ENCODE assay signal across 29 mouse cellular contexts in genomic region chr12:41868317-41868716, GRCm38 (mm10).
DNase-seq lines count a peak whose midpoint lies in the region; ATAC-seq and TF ChIP-seq lines count a peak whose summit lies in the region.
"Had no signal": no experiment of that assay in that cellular context is flagged by ENCODE, and none has a peak within 500 bp of the region (broad histone marks: within the 10 kb centered on the region; RNA-seq: fewer than 3 reads in every experiment).

No protein-coding gene starts in this region.

- intact Hi-C loops in heart, postnatal 10 days (cut with DNase I): no loop called here

- peak; percentile 52; the same call in 1 of the 2 replicates for ATAC-seq in cerebellum, adult (ENCODE audit: insufficient number of reproducible peaks, low FRiP score, low TSS enrichment)
- peak; percentile 22; the same call in 1 of the 2 replicates for ATAC-seq in heart, embryonic 12.5 days (ENCODE audit: insufficient number of reproducible peaks, low FRiP score)
- peak; percentile 23; the same call in 1 of the 2 replicates for ATAC-seq in midbrain, postnatal 0 days (ENCODE audit: low FRiP score)
- no peak for ATAC-seq in midbrain, embryonic 15.5 days (replicated peaks)
- ATAC-seq: liver, embryonic 12.5 days; liver, postnatal 0 days had no signal

- no peak for TF ChIP-seq CTCF in midbrain, postnatal 0 days (IDR thresholded peaks at IDR 0.05)

- H3K4me1 ChIP-seq in heart, embryonic 12.5 days (replicated peaks): no peaks in the 10 kb centered on the region
- no peaks in the 10 kb centered on the region for H3K4me1 ChIP-seq in midbrain, postnatal 0 days (ENCODE audit: insufficient read depth, low read length)
- H3K4me1 ChIP-seq in midbrain, embryonic 15.5 days: no peaks in the 10 kb centered on the region
- H3K4me1 ChIP-seq: embryonic facial prominence, embryonic 13.5 days; hindbrain, embryonic 15.5 days; kidney, embryonic 15.5 days; liver, embryonic 12.5 days; neural tube, embryonic 13.5 days had no signal

- H3K9me3 ChIP-seq in heart, embryonic 12.5 days (replicated peaks): peaks cover 4% of the 10 kb centered on the region
- peaks cover 5% of the 10 kb centered on the region; the same call in 1 of the 2 replicates for H3K9me3 ChIP-seq in midbrain, postnatal 0 days (ENCODE audit: low read length)
- peaks cover 6% of the 10 kb centered on the region; the same call in 1 of the 2 replicates for H3K9me3 ChIP-seq in midbrain, embryonic 15.5 days
- H3K9me3 ChIP-seq: G1E; liver, embryonic 12.5 days had no signal

- 84% methylated on average over 2 of the region's 2 CpGs for WGBS in heart, embryonic 12.5 days
- WGBS in midbrain, postnatal 0 days: 89% methylated on average over 2 of the region's 2 CpGs
- WGBS in midbrain, embryonic 15.5 days: 91% methylated on average over 2 of the region's 2 CpGs

- no peak overlapping the region for H3K27ac ChIP-seq in heart, embryonic 12.5 days (ENCODE audit: poor library complexity, severe bottlenecking)
- H3K27ac ChIP-seq in midbrain, postnatal 0 days (ENCODE audit: low read depth, low read length): no peak overlapping the region
- H3K27ac ChIP-seq in midbrain, embryonic 15.5 days: no peak overlapping the region
- H3K27ac ChIP-seq: embryonic facial prominence, embryonic 13.5 days; forebrain, embryonic 10.5 days; gastrocnemius, adult 2 months; hindbrain, embryonic 15.5 days; kidney, embryonic 15.5 days; liver, embryonic 12.5 days; neural tube, embryonic 13.5 days had no signal

- no peak overlapping the region for H3K9ac ChIP-seq in heart, embryonic 12.5 days
- no peak overlapping the region for H3K9ac ChIP-seq in midbrain, postnatal 0 days (replicated peaks; ENCODE audit: low read length, poor library complexity, severe bottlenecking)
- H3K9ac ChIP-seq in midbrain, embryonic 15.5 days: no peak overlapping the region
- H3K9ac ChIP-seq: embryonic facial prominence, embryonic 13.5 days; hindbrain, embryonic 15.5 days; kidney, embryonic 15.5 days; liver, embryonic 12.5 days; liver, postnatal 0 days; neural tube, embryonic 13.5 days had no signal

- no peaks in the 10 kb centered on the region for H3K27me3 ChIP-seq in heart, embryonic 12.5 days (replicated peaks)
- H3K27me3 ChIP-seq in midbrain, postnatal 0 days (ENCODE audit: insufficient read depth, low read length): no peaks in the 10 kb centered on the region
- H3K27me3 ChIP-seq in midbrain, embryonic 15.5 days (replicated peaks): no peaks in the 10 kb centered on the region
- H3K27me3 ChIP-seq: CH12.LX; embryonic facial prominence, embryonic 13.5 days; hindbrain, embryonic 15.5 days; kidney, embryonic 15.5 days; liver, embryonic 12.5 days; neural tube, embryonic 13.5 days had no signal

- H3K4me2 ChIP-seq in heart, embryonic 12.5 days: no peak overlapping the region
- no peak overlapping the region for H3K4me2 ChIP-seq in midbrain, postnatal 0 days (ENCODE audit: low read depth, low read length, poor library complexity, severe bottlenecking)
- H3K4me2 ChIP-seq in midbrain, embryonic 15.5 days: no peak overlapping the region
- H3K4me2 ChIP-seq: embryonic facial prominence, embryonic 13.5 days; hindbrain, embryonic 15.5 days; kidney, embryonic 15.5 days; liver, embryonic 12.5 days; neural tube, embryonic 13.5 days had no signal

- no peak overlapping the region for H3K4me3 ChIP-seq in heart, embryonic 12.5 days
- no peak overlapping the region for H3K4me3 ChIP-seq in midbrain, postnatal 0 days (ENCODE audit: low read depth, low read length)
- no peak overlapping the region for H3K4me3 ChIP-seq in midbrain, embryonic 15.5 days
- H3K4me3 ChIP-seq: embryonic facial prominence, embryonic 13.5 days; forebrain, embryonic 10.5 days; gastrocnemius, adult 2 months; hindbrain, embryonic 15.5 days; kidney, embryonic 15.5 days; liver, embryonic 12.5 days; neural tube, embryonic 13.5 days had no signal

- DNase-seq in cerebellum, postnatal 4 days (ENCODE audit: low spot score in 2 of 2): no peak
- DNase-seq in heart, postnatal 10 days: no peak
- no peak for DNase-seq in midbrain, postnatal 0 days (ENCODE audit: low spot score)
- peak; percentile 1 for DNase-seq in induced T-regulatory cell, adult 2 months (ENCODE audit: low read depth)
- DNase-seq in gastrocnemius, adult 18-20 months (ENCODE audit: low spot score): no peak
- DNase-seq: adrenal gland, postnatal 10 days; cerebellum, adult 11-12 months; cerebellum, adult 9-11 months; gastrocnemius, adult 2 months; gastrocnemius, postnatal 36 days; heart, postnatal 4 days; kidney, adult 18-20 months; kidney, postnatal 25 days; liver, postnatal 0 days; lung, postnatal 36 days; right cerebral cortex, postnatal 14 days; thymus, adult 18-20 months; thymus, postnatal 4 days had no signal

- no peaks in the 10 kb centered on the region for H3K36me3 ChIP-seq in heart, embryonic 12.5 days
- no peaks in the 10 kb centered on the region for H3K36me3 ChIP-seq in midbrain, postnatal 0 days (ENCODE audit: insufficient read depth, low read length)
- H3K36me3 ChIP-seq in midbrain, embryonic 15.5 days (replicated peaks): no peaks in the 10 kb centered on the region
- H3K36me3 ChIP-seq: embryonic facial prominence, embryonic 13.5 days; forebrain, embryonic 10.5 days; G1E; hindbrain, embryonic 15.5 days; kidney, embryonic 15.5 days; liver, embryonic 12.5 days had no signal
